Comparison of ENCODE assay signal across 9 mouse cellular contexts in genomic region chr14:78538572-78539320, GRCm38 (mm10). TPM values are rescaled to one million over a fixed set of nuclear protein-coding genes. Genes with fewer than 3 reads are reported as not detected.
DNase-seq lines count a peak whose midpoint lies in the region; ATAC-seq lines count a peak whose summit lies in the region.
"Had no signal": no experiment of that assay in that cellular context is flagged by ENCODE, and none has a peak within 500 bp of the region (broad histone marks: within the 10 kb centered on the region; RNA-seq: fewer than 3 reads in every experiment).

No protein-coding gene starts in this region.

- no peak overlapping the region for H3K4me3 ChIP-seq in hindbrain, embryonic 10.5 days
- no peak overlapping the region for H3K4me3 ChIP-seq in hindbrain, embryonic 16.5 days (ENCODE audit: low read length)
- no peak overlapping the region for H3K4me3 ChIP-seq in limb, embryonic 10.5 days
- H3K4me3 ChIP-seq in liver, embryonic 11.5 days (ENCODE audit: low read depth, low read length): no peak overlapping the region
- H3K4me3 ChIP-seq: megakaryocyte, embryonic 14.5 days had no signal

- no peaks in the 10 kb centered on the region for H3K27me3 ChIP-seq in hindbrain, embryonic 10.5 days (ENCODE audit: insufficient read depth, poor library complexity, severe bottlenecking)
- H3K27me3 ChIP-seq in hindbrain, embryonic 16.5 days (replicated peaks; ENCODE audit: control insufficient read depth, insufficient read depth, low read length): no peaks in the 10 kb centered on the region
- no peaks in the 10 kb centered on the region for H3K27me3 ChIP-seq in limb, embryonic 10.5 days (ENCODE audit: low read depth, poor library complexity, severe bottlenecking)
- H3K27me3 ChIP-seq in liver, embryonic 11.5 days (replicated peaks; ENCODE audit: control insufficient read depth, insufficient read depth, low read length): no peaks in the 10 kb centered on the region
- H3K27me3 ChIP-seq: megakaryocyte, embryonic 14.5 days had no signal

- no peak overlapping the region for H3K4me2 ChIP-seq in hindbrain, embryonic 16.5 days (ENCODE audit: low read length)
- H3K4me2 ChIP-seq in liver, embryonic 11.5 days: no peak overlapping the region

- no peak overlapping the region for H3K27ac ChIP-seq in hindbrain, embryonic 10.5 days
- no peak overlapping the region for H3K27ac ChIP-seq in hindbrain, embryonic 16.5 days (ENCODE audit: low read depth, low read length)
- peak overlapping the region; percentile 81 for H3K27ac ChIP-seq in limb, embryonic 10.5 days
- no peak overlapping the region for H3K27ac ChIP-seq in liver, embryonic 11.5 days (ENCODE audit: low read depth, low read length)

- H3K4me1 ChIP-seq in hindbrain, embryonic 10.5 days (replicated peaks): peaks cover 23% of the 10 kb centered on the region
- peaks cover 24% of the 10 kb centered on the region for H3K4me1 ChIP-seq in hindbrain, embryonic 16.5 days (ENCODE audit: control insufficient read depth, insufficient read depth, low read depth, low read length)
- H3K4me1 ChIP-seq in limb, embryonic 10.5 days: peaks cover 36% of the 10 kb centered on the region
- H3K4me1 ChIP-seq in liver, embryonic 11.5 days (replicated peaks; ENCODE audit: control insufficient read depth, insufficient read depth, low read length): peaks cover 14% of the 10 kb centered on the region; the same call in 1 of the 2 replicates

- ATAC-seq in hindbrain, embryonic 16.5 days: no peak
- no peak for ATAC-seq in megakaryocyte progenitor cell, adult 5-6 weeks (replicated peaks; ENCODE audit: poor library complexity)
- ATAC-seq in frontal cortex, adult (ENCODE audit: low TSS enrichment): no peak
- no peak for ATAC-seq in liver, embryonic 11.5 days (replicated peaks; ENCODE audit: low FRiP score)

- 45% methylated on average over 5 of the region's 5 CpGs for whole genome bisulfite sequencing in hindbrain, embryonic 10.5 days
- WGBS in hindbrain, embryonic 16.5 days: 56% methylated on average over 5 of the region's 5 CpGs
- 31% methylated on average over 5 of the region's 5 CpGs for WGBS in limb, embryonic 10.5 days
- WGBS in liver, embryonic 11.5 days: 53% methylated on average over 5 of the region's 5 CpGs

- no peaks in the 10 kb centered on the region for H3K9me3 ChIP-seq in hindbrain, embryonic 10.5 days
- H3K9me3 ChIP-seq in hindbrain, embryonic 16.5 days (ENCODE audit: control insufficient read depth, low read length): no peaks in the 10 kb centered on the region
- no peaks in the 10 kb centered on the region for H3K9me3 ChIP-seq in limb, embryonic 10.5 days (replicated peaks)
- no peaks in the 10 kb centered on the region for H3K9me3 ChIP-seq in liver, embryonic 11.5 days (ENCODE audit: control insufficient read depth, low read length)
- H3K9me3 ChIP-seq: megakaryocyte, embryonic 14.5 days had no signal

- no peaks in the 10 kb centered on the region for H3K36me3 ChIP-seq in hindbrain, embryonic 10.5 days
- no peaks in the 10 kb centered on the region for H3K36me3 ChIP-seq in hindbrain, embryonic 16.5 days (ENCODE audit: control insufficient read depth, insufficient read depth, low read length)
- H3K36me3 ChIP-seq in limb, embryonic 10.5 days: no peaks in the 10 kb centered on the region
- no peaks in the 10 kb centered on the region for H3K36me3 ChIP-seq in liver, embryonic 11.5 days (ENCODE audit: control insufficient read depth, insufficient read depth, low read length)

- no peak overlapping the region for H3K9ac ChIP-seq in hindbrain, embryonic 16.5 days (ENCODE audit: low read depth, low read length)
- H3K9ac ChIP-seq in liver, embryonic 11.5 days (ENCODE audit: low read depth, low read length): no peak overlapping the region

- DNase-seq in hindbrain, embryonic 10.5 days (ENCODE audit: low spot score): peak; percentile 32
- DNase-seq in cerebellum, adult 11-12 months: peak; percentile 43
- DNase-seq in gastrocnemius, postnatal 25 days: peak; percentile 64
- DNase-seq in limb, embryonic 10.5 days (ENCODE audit: low spot score): peak; percentile 67
- DNase-seq in liver, embryonic 11.5 days (ENCODE audit: low spot score): no peak

RNA-seq across cellular contexts. Expression of gene Akap11, which starts 2.1 kb away (rescaled TPM):
- polyA plus RNA-seq in hindbrain, embryonic 10.5 days (2016; fragmentation: Nextera tagmentation; extraction: Ambion mirVana): 16.3 and 18.5 TPM in 2 replicates
- 32.1 and 33.8 TPM in 2 replicates for polyA plus RNA-seq in hindbrain, embryonic 16.5 days (2015; fragmentation: Nextera tagmentation; extraction: Ambion mirVana)
- 10 to 100 TPM in 1 of 2 experiments, 1 to 10 TPM in 1; 10.0 to 15.6 TPM for total RNA-seq in gastrocnemius, postnatal 25 days (2021)
- polyA plus RNA-seq in limb, embryonic 10.5 days (2016; fragmentation: Nextera tagmentation; extraction: Ambion mirVana): 17.7 and 21.9 TPM in 2 replicates
- 40.7 and 40.8 TPM in 2 replicates for total RNA-seq in megakaryocyte progenitor cell, adult 5-6 weeks (2015)
- 37.4 and 48.8 TPM in 2 replicates for total RNA-seq in megakaryocyte progenitor cell, adult 5-6 weeks (2017)
- polyA plus RNA-seq in liver, embryonic 11.5 days (2014; fragmentation: Nextera tagmentation; extraction: Ambion mirVana): 10.0 and 10.1 TPM in 2 replicates
